ENCODE assay signal across 9 mouse cellular contexts in genomic region chr2:153612594-153613281, GRCm38 (mm10). TPM values are rescaled to one million over a fixed set of nuclear protein-coding genes. Genes with fewer than 3 reads are reported as not detected.
DNase-seq lines count a peak whose midpoint lies in the region; ATAC-seq and TF ChIP-seq lines count a peak whose summit lies in the region.
"Had no signal": no experiment of that assay in that cellular context is flagged by ENCODE, and none has a peak within 500 bp of the region (broad histone marks: within the 10 kb centered on the region; RNA-seq: fewer than 3 reads in every experiment).

No protein-coding gene starts in this region.

- H3K4me2 ChIP-seq in kidney, embryonic 14.5 days (replicated peaks; ENCODE audit: low read depth, low read length), result no peak overlapping the region
- H3K4me2 ChIP-seq in embryonic facial prominence, embryonic 14.5 days (ENCODE audit: low read depth, low read length), result no peak overlapping the region
- H3K4me2 ChIP-seq in lung, embryonic 14.5 days, result no peak overlapping the region

- WGBS in kidney, adult 2 months, result 38% methylated on average over 3 of the region's 3 CpGs
- 36% methylated on average over 3 of the region's 3 CpGs for WGBS in kidney, embryonic 14.5 days
- WGBS in embryonic facial prominence, embryonic 14.5 days, result 35% methylated on average over 3 of the region's 3 CpGs
- 43% methylated on average over 3 of the region's 3 CpGs for WGBS in lung, embryonic 14.5 days

- TF ChIP-seq CTCF in kidney, adult 2 months (conservative IDR thresholded peaks at IDR 0.05; ENCODE audit: insufficient read depth, insufficient read length, low read depth, low read length), result no peak
- no peak for TF ChIP-seq CTCF in E14TG2a.4 (conservative IDR thresholded peaks at IDR 0.05; ENCODE audit: low read length)
- TF ChIP-seq CTCF in lung, embryonic 14.5 days (IDR thresholded peaks at IDR 0.05; ENCODE audit: low read depth), result no peak

- no peaks in the 10 kb centered on the region for H3K27me3 ChIP-seq in kidney, adult 2 months (replicated peaks; ENCODE audit: control insufficient read depth, insufficient read depth, low read length)
- no peaks in the 10 kb centered on the region for H3K27me3 ChIP-seq in kidney, embryonic 14.5 days (ENCODE audit: control insufficient read depth, insufficient read depth, low read length)
- H3K27me3 ChIP-seq in E14TG2a.4 (ENCODE audit: insufficient read depth, low read length), result 0 out of 2 replicates have a peak, but pooled peaks cover 6% of the 10 kb centered on the region
- H3K27me3 ChIP-seq in embryonic facial prominence, embryonic 14.5 days (replicated peaks; ENCODE audit: control insufficient read depth, insufficient read depth, low read length), result no peaks in the 10 kb centered on the region
- H3K27me3 ChIP-seq in lung, embryonic 14.5 days (ENCODE audit: insufficient read depth, low read length), result no peaks in the 10 kb centered on the region

- no peak overlapping the region for H3K9ac ChIP-seq in kidney, embryonic 14.5 days (ENCODE audit: low read depth, low read length)
- H3K9ac ChIP-seq in embryonic facial prominence, embryonic 14.5 days (ENCODE audit: low read depth, low read length), result peak overlapping the region; percentile 40; the same call in 1 of the 2 replicates
- H3K9ac ChIP-seq in lung, embryonic 14.5 days, result no peak overlapping the region

- DNase-seq in kidney, adult 2 months, result peak; percentile 50
- peak; percentile 80 for DNase-seq in embryonic facial prominence, embryonic 14.5 days (ENCODE audit: low spot score)
- peak; percentile 66 for DNase-seq in lung, embryonic 14.5 days
- DNase-seq in adrenal gland, adult 18-20 months (ENCODE audit: low spot score in 2 of 2), result no peak
- DNase-seq in Muller cell, postnatal 12 days (ENCODE audit: inconsistent ontology term), result no peak
- no peak for DNase-seq in testis, postnatal 10 days (ENCODE audit: low spot score)

- no peak overlapping the region for H3K27ac ChIP-seq in kidney, adult 2 months (ENCODE audit: insufficient read depth, low read depth, low read length)
- H3K27ac ChIP-seq in kidney, embryonic 14.5 days (ENCODE audit: low read depth, low read length), result no peak overlapping the region
- no peak overlapping the region; the same call in 1 of the 2 replicates for H3K27ac ChIP-seq in embryonic facial prominence, embryonic 14.5 days (replicated peaks; ENCODE audit: low read depth, low read length)
- no peak overlapping the region for H3K27ac ChIP-seq in lung, embryonic 14.5 days (ENCODE audit: low read depth)

- H3K36me3 ChIP-seq in kidney, adult 2 months (ENCODE audit: control insufficient read depth, insufficient read depth, low read length), result no peaks in the 10 kb centered on the region
- H3K36me3 ChIP-seq in kidney, embryonic 14.5 days (ENCODE audit: control insufficient read depth, insufficient read depth, low read length), result peaks cover 6% of the 10 kb centered on the region; the same call in 1 of the 2 replicates
- peaks cover 6% of the 10 kb centered on the region; the same call in 1 of the 2 replicates for H3K36me3 ChIP-seq in E14TG2a.4 (ENCODE audit: insufficient read depth, low read length)
- peaks cover 7% of the 10 kb centered on the region; the same call in 1 of the 2 replicates for H3K36me3 ChIP-seq in embryonic facial prominence, embryonic 14.5 days (ENCODE audit: control insufficient read depth, insufficient read depth, low read length)
- H3K36me3 ChIP-seq in lung, embryonic 14.5 days (ENCODE audit: insufficient read depth), result 0 out of 2 replicates have a peak, but pooled peaks cover 4% of the 10 kb centered on the region

- H3K4me1 ChIP-seq in kidney, adult 2 months (ENCODE audit: control insufficient read depth, insufficient read depth, low read length), result peaks cover 6% of the 10 kb centered on the region; the same call in 1 of the 2 replicates
- peaks cover 17% of the 10 kb centered on the region; the same call in 1 of the 2 replicates for H3K4me1 ChIP-seq in kidney, embryonic 14.5 days (ENCODE audit: control insufficient read depth, insufficient read depth, low read length)
- H3K4me1 ChIP-seq in E14TG2a.4 (replicated peaks; ENCODE audit: low read depth, low read length), result peaks cover 75% of the 10 kb centered on the region
- H3K4me1 ChIP-seq in embryonic facial prominence, embryonic 14.5 days (ENCODE audit: control insufficient read depth, insufficient read depth, low read length), result peaks cover 13% of the 10 kb centered on the region
- peaks cover 7% of the 10 kb centered on the region for H3K4me1 ChIP-seq in lung, embryonic 14.5 days (ENCODE audit: insufficient read depth)

- no peaks in the 10 kb centered on the region for H3K9me3 ChIP-seq in kidney, embryonic 14.5 days (ENCODE audit: control insufficient read depth, low read length)
- no peaks in the 10 kb centered on the region for H3K9me3 ChIP-seq in E14TG2a.4 (ENCODE audit: low read length)
- no peaks in the 10 kb centered on the region for H3K9me3 ChIP-seq in embryonic facial prominence, embryonic 14.5 days (ENCODE audit: control insufficient read depth, low read length)
- no peaks in the 10 kb centered on the region for H3K9me3 ChIP-seq in lung, embryonic 14.5 days (ENCODE audit: low read depth, low read length)
- H3K9me3 ChIP-seq: G1E had no signal

- no peak for ATAC-seq in kidney, embryonic 14.5 days (ENCODE audit: low FRiP score, low TSS enrichment)
- 0 out of 2 replicates have a peak, but pooled peaks have one; percentile 31 for ATAC-seq in embryonic facial prominence, embryonic 14.5 days (ENCODE audit: low read depth)
- ATAC-seq in lung, embryonic 14.5 days (ENCODE audit: insufficient read depth), result no peak

- H3K4me3 ChIP-seq in kidney, adult 2 months (ENCODE audit: insufficient read depth, low read depth, low read length), result no peak overlapping the region
- no peak overlapping the region for H3K4me3 ChIP-seq in kidney, embryonic 14.5 days (ENCODE audit: low read length)
- peak overlapping the region; percentile 13; the same call in 1 of the 2 replicates for H3K4me3 ChIP-seq in E14TG2a.4 (replicated peaks; ENCODE audit: low read length)
- H3K4me3 ChIP-seq in embryonic facial prominence, embryonic 14.5 days (ENCODE audit: low read depth, low read length), result no peak overlapping the region
- H3K4me3 ChIP-seq in lung, embryonic 14.5 days (ENCODE audit: low read depth, low read length), result no peak overlapping the region

- TF ChIP-seq POLR2A in kidney, adult 2 months (IDR thresholded peaks at IDR 0.05; ENCODE audit: low read depth, low read length), result no peak

RNA-seq across cellular contexts. Expression of gene Commd7, which starts 19.8 kb away (rescaled TPM):
- polyA plus RNA-seq in kidney, adult 2 months (2012; rRNA removed), result 14.5 and 22.3 TPM in 2 replicates
- 64.9 and 78.0 TPM in 2 replicates for polyA plus RNA-seq in kidney, embryonic 14.5 days (2014; fragmentation: Nextera tagmentation; extraction: Ambion mirVana)
- 61.5 and 66.5 TPM in 2 replicates for polyA plus RNA-seq in embryonic facial prominence, embryonic 14.5 days (2014; fragmentation: Nextera tagmentation; extraction: Ambion mirVana)
- 66.5 and 70.9 TPM in 2 replicates for polyA plus RNA-seq in lung, embryonic 14.5 days (2014; fragmentation: Nextera tagmentation; extraction: Ambion mirVana)
- total RNA-seq in adrenal gland, adult 18-20 months (2021), result 10 to 100 TPM; 28.5 to 40.5 TPM

RNA-seq across cellular contexts. Expression of gene Dnmt3b, which starts 36.5 kb away (rescaled TPM):
- 1.3 and 1.7 TPM in 2 replicates for polyA plus RNA-seq in kidney, adult 2 months (2012; rRNA removed)
- polyA plus RNA-seq in kidney, embryonic 14.5 days (2014; fragmentation: Nextera tagmentation; extraction: Ambion mirVana), result 13.3 and 20.2 TPM in 2 replicates
- polyA plus RNA-seq in embryonic facial prominence, embryonic 14.5 days (2014; fragmentation: Nextera tagmentation; extraction: Ambion mirVana), result 7.0 and 7.6 TPM in 2 replicates
- polyA plus RNA-seq in lung, embryonic 14.5 days (2014; fragmentation: Nextera tagmentation; extraction: Ambion mirVana), result 14.8 and 18.1 TPM in 2 replicates
- total RNA-seq in adrenal gland, adult 18-20 months (2021), result 1 to 10 TPM; 1.2 to 1.4 TPM

Comparison
In these comparisons a context has a peak if more than half of its experiments do, and no peak if none do; other contexts are left out.
1. DNase-seq: peak in kidney, adult 2 months (single experiment), embryonic facial prominence, embryonic 14.5 days (single experiment) and lung, embryonic 14.5 days (single experiment); none in adrenal gland, adult 18-20 months (0 of 2), Muller cell, postnatal 12 days (single experiment) and testis, postnatal 10 days (single experiment).